In genomic region chr13:97007501-97008265, GRCm38 (mm10) we compare ENCODE assay signal across 8 mouse cellular contexts. TPM values are rescaled to one million over a fixed set of nuclear protein-coding genes. Genes with fewer than 3 reads are reported as not detected.
DNase-seq lines count a peak whose midpoint lies in the region; ATAC-seq and TF ChIP-seq lines count a peak whose summit lies in the region.

No protein-coding gene starts in this region.

- no peaks in the 10 kb centered on the region for H3K9me3 ChIP-seq in kidney, embryonic 15.5 days (replicated peaks)
- H3K9me3 ChIP-seq in embryonic facial prominence, embryonic 14.5 days (ENCODE audit: control insufficient read depth, low read length) = no peaks in the 10 kb centered on the region
- no peaks in the 10 kb centered on the region for H3K9me3 ChIP-seq in liver, postnatal 0 days (ENCODE audit: low read length)
- no peaks in the 10 kb centered on the region for H3K9me3 ChIP-seq in stomach, embryonic 15.5 days

- peak; percentile 38; the same call in 1 of the 2 replicates for TF ChIP-seq CTCF in liver, postnatal 0 days (IDR thresholded peaks at IDR 0.05; ENCODE audit: low read depth)

- peaks cover 12% of the 10 kb centered on the region for H3K4me1 ChIP-seq in kidney, embryonic 15.5 days
- H3K4me1 ChIP-seq in embryonic facial prominence, embryonic 14.5 days (ENCODE audit: control insufficient read depth, insufficient read depth, low read length) = peaks cover 9% of the 10 kb centered on the region; the same call in 1 of the 2 replicates
- H3K4me1 ChIP-seq in liver, postnatal 0 days (ENCODE audit: insufficient read depth) = peaks cover 13% of the 10 kb centered on the region; the same call in 1 of the 2 replicates
- H3K4me1 ChIP-seq in stomach, embryonic 15.5 days = no peaks in the 10 kb centered on the region

- peak; percentile 85 for ATAC-seq in kidney, embryonic 15.5 days (replicated peaks; ENCODE audit: low FRiP score)
- ATAC-seq in embryonic facial prominence, embryonic 14.5 days (ENCODE audit: low read depth) = peak; percentile 66; the same call in 1 of the 2 replicates
- ATAC-seq in liver, postnatal 0 days = peak; percentile 93
- ATAC-seq in stomach, embryonic 15.5 days (ENCODE audit: insufficient read depth, low FRiP score, low read depth) = peak; percentile 90

- H3K4me2 ChIP-seq in kidney, embryonic 15.5 days = peak overlapping the region; percentile 87
- peak overlapping the region; percentile 82 for H3K4me2 ChIP-seq in embryonic facial prominence, embryonic 14.5 days (ENCODE audit: low read depth, low read length)
- peak overlapping the region; percentile 97 for H3K4me2 ChIP-seq in liver, postnatal 0 days (ENCODE audit: low read depth, low read length)
- peak overlapping the region; percentile 61 for H3K4me2 ChIP-seq in stomach, embryonic 15.5 days

- no peak overlapping the region for H3K27ac ChIP-seq in kidney, embryonic 15.5 days
- H3K27ac ChIP-seq in embryonic facial prominence, embryonic 14.5 days (replicated peaks; ENCODE audit: low read depth, low read length) = no peak overlapping the region
- H3K27ac ChIP-seq in liver, postnatal 0 days (ENCODE audit: low read depth) = peak overlapping the region; percentile 19; the same call in 1 of the 2 replicates
- H3K27ac ChIP-seq in stomach, embryonic 15.5 days = no peak overlapping the region

- H3K4me3 ChIP-seq in kidney, embryonic 15.5 days (replicated peaks) = peak overlapping the region; percentile 48
- peak overlapping the region; percentile 44 for H3K4me3 ChIP-seq in embryonic facial prominence, embryonic 14.5 days (ENCODE audit: low read depth, low read length)
- peak overlapping the region; percentile 56 for H3K4me3 ChIP-seq in liver, postnatal 0 days (ENCODE audit: low read depth, low read length)
- H3K4me3 ChIP-seq in stomach, embryonic 15.5 days (replicated peaks) = peak overlapping the region; percentile 42

- WGBS in kidney, embryonic 15.5 days = under 1% methylated on average over 20 of the region's 21 CpGs
- 2% methylated on average over 19 of the region's 21 CpGs for WGBS in embryonic facial prominence, embryonic 14.5 days
- under 1% methylated on average over 18 of the region's 21 CpGs for WGBS in liver, postnatal 0 days (ENCODE audit: insufficient replicate concordance)
- WGBS in stomach, embryonic 15.5 days = 1% methylated on average over 20 of the region's 21 CpGs

- TF ChIP-seq EP300 in liver, postnatal 0 days (IDR thresholded peaks at IDR 0.05; ENCODE audit: low read depth) = peak; percentile 99

- no peaks in the 10 kb centered on the region for H3K27me3 ChIP-seq in kidney, embryonic 15.5 days
- H3K27me3 ChIP-seq in embryonic facial prominence, embryonic 14.5 days (replicated peaks; ENCODE audit: control insufficient read depth, insufficient read depth, low read length) = no peaks in the 10 kb centered on the region
- no peaks in the 10 kb centered on the region for H3K27me3 ChIP-seq in liver, postnatal 0 days (ENCODE audit: insufficient read depth, low read length)
- no peaks in the 10 kb centered on the region for H3K27me3 ChIP-seq in stomach, embryonic 15.5 days (replicated peaks)

- no peak for DNase-seq in kidney, adult 11 months
- DNase-seq in R1 (ENCODE audit: low read depth, low spot score) = peak; percentile 60
- peak; percentile 56 for DNase-seq in embryonic facial prominence, embryonic 14.5 days (ENCODE audit: low spot score)
- peak; percentile 9 for DNase-seq in induced T-regulatory cell, adult 2 months (ENCODE audit: low read depth)
- peak; percentile 69 for DNase-seq in liver, postnatal 0 days
- DNase-seq in gastrocnemius, adult 18-20 months (ENCODE audit: low spot score) = no peak

- H3K9ac ChIP-seq in kidney, embryonic 15.5 days = peak overlapping the region; percentile 50
- H3K9ac ChIP-seq in embryonic facial prominence, embryonic 14.5 days (ENCODE audit: low read depth, low read length) = peak overlapping the region; percentile 57
- H3K9ac ChIP-seq in liver, postnatal 0 days (replicated peaks) = peak overlapping the region; percentile 5
- no peak overlapping the region for H3K9ac ChIP-seq in stomach, embryonic 15.5 days

- H3K36me3 ChIP-seq in kidney, embryonic 15.5 days = no peaks in the 10 kb centered on the region
- no peaks in the 10 kb centered on the region for H3K36me3 ChIP-seq in embryonic facial prominence, embryonic 14.5 days (ENCODE audit: control insufficient read depth, insufficient read depth, low read length)
- H3K36me3 ChIP-seq in liver, postnatal 0 days (replicated peaks; ENCODE audit: insufficient read depth, low read length) = no peaks in the 10 kb centered on the region
- no peaks in the 10 kb centered on the region for H3K36me3 ChIP-seq in stomach, embryonic 15.5 days

RNA-seq across cellular contexts. Expression of gene 1700029F12Rik, which starts 26.5 kb away (rescaled TPM):
- not detected in 2 replicates for polyA plus RNA-seq in kidney, embryonic 15.5 days (2015; fragmentation: Nextera tagmentation; extraction: Ambion mirVana)
- not detected in 2 replicates for polyA plus RNA-seq in embryonic facial prominence, embryonic 14.5 days (2014; fragmentation: Nextera tagmentation; extraction: Ambion mirVana)
- not detected in 2 replicates for polyA plus RNA-seq in liver, postnatal 0 days (2015; fragmentation: Nextera tagmentation; extraction: Ambion mirVana)
- polyA plus RNA-seq in stomach, embryonic 15.5 days (2015; fragmentation: Nextera tagmentation; extraction: Ambion mirVana) = not detected in 2 replicates
- not detected for total RNA-seq in gastrocnemius, adult 18-20 months (2021)

RNA-seq across cellular contexts. Expression of gene Fam169a, which starts 59.4 kb away (rescaled TPM):
- polyA plus RNA-seq in kidney, embryonic 15.5 days (2015; fragmentation: Nextera tagmentation; extraction: Ambion mirVana) = 3.0 and 3.4 TPM in 2 replicates
- 3.0 and 3.2 TPM in 2 replicates for polyA plus RNA-seq in embryonic facial prominence, embryonic 14.5 days (2014; fragmentation: Nextera tagmentation; extraction: Ambion mirVana)
- polyA plus RNA-seq in liver, postnatal 0 days (2015; fragmentation: Nextera tagmentation; extraction: Ambion mirVana) = 0.27 and 0.37 TPM in 2 replicates
- polyA plus RNA-seq in stomach, embryonic 15.5 days (2015; fragmentation: Nextera tagmentation; extraction: Ambion mirVana) = 1.9 and 2.5 TPM in 2 replicates
- under 1 TPM in 1 of 2 experiments, not detected in 1; 0.05 TPM for total RNA-seq in gastrocnemius, adult 18-20 months (2021)

Comparison
In these comparisons a context has a peak if more than half of its experiments do, and no peak if none do; other contexts are left out.
1. DNase-seq: peak in R1 (single experiment), embryonic facial prominence, embryonic 14.5 days (single experiment), induced T-regulatory cell, adult 2 months (single experiment) and liver, postnatal 0 days (single experiment); none in kidney, adult 11 months (single experiment) and gastrocnemius, adult 18-20 months (single experiment).
2. Peak in every context shown above with its lines, with median percentiles within 50 percentile points of each other: ATAC-seq, H3K4me2 ChIP-seq and H3K4me3 ChIP-seq.